Mouse (Mus musculus) limb, embryonic 11.5 days (tissue): ENCODE data around the gene Tubb4b. TPM values are rescaled to one million over a fixed set of nuclear protein-coding genes. Genes with fewer than 3 reads are reported as not detected.

ENCODE experiments used
- ATAC-seq: fragments of 200-750 bp; cut with Nextera tagmentation; 2 replicates; pipeline ENCODE4 v1.8.0; 2017; ENCODE audit warnings: low read depth; ENCODE audit not compliant: insufficient number of reproducible peaks, low FRiP score, low TSS enrichment
- DNase-seq: peaks from one replicate; pipeline ENCODE4 v3.0.0-alpha.2; 2015; ENCODE audit warnings: low spot score
- H3K27ac ChIP-seq: fragments of 300-500 bp; sonication (generic); replicated peaks from 2 replicates; pipeline ENCODE4 v1.5.1; 2014; ENCODE audit warnings: low read depth, mild to moderate bottlenecking, low read length
- H3K27me3 ChIP-seq: fragments of 300-500 bp; sonication (generic); 2 replicates; pipeline ENCODE4 v1.6.1; 2014; ENCODE audit warnings: mild to moderate bottlenecking, low read length, mixed read lengths; ENCODE audit not compliant: control insufficient read depth, insufficient read depth
- H3K36me3 ChIP-seq: fragments of 300-500 bp; sonication (generic); 2 replicates; pipeline ENCODE4 v1.6.1; 2014; ENCODE audit warnings: mild to moderate bottlenecking, low read length, moderate library complexity, mixed read lengths; ENCODE audit not compliant: control insufficient read depth, insufficient read depth
- H3K4me1 ChIP-seq: fragments of 300-500 bp; sonication (generic); 2 replicates; pipeline ENCODE4 v1.6.1; 2014; ENCODE audit warnings: low read length, mixed read lengths; ENCODE audit not compliant: control insufficient read depth, insufficient read depth
- H3K4me2 ChIP-seq: fragments of 300-500 bp; sonication (generic); 2 replicates; pipeline ENCODE4 v1.6.1; 2014; ENCODE audit warnings: low read depth, mild to moderate bottlenecking, moderate library complexity; ENCODE audit not compliant: severe bottlenecking
- H3K4me3 ChIP-seq: fragments of 300-500 bp; sonication (generic); 2 replicates; pipeline ENCODE4 v1.5.1; 2014; ENCODE audit warnings: low read depth, low read length
- H3K9ac ChIP-seq: fragments of 300-500 bp; sonication (generic); 2 replicates; pipeline ENCODE4 v1.6.1; 2014; ENCODE audit warnings: mild to moderate bottlenecking, low read length
- H3K9me3 ChIP-seq: fragments of 300-500 bp; sonication (generic); 2 replicates; pipeline ENCODE4 v1.6.1; 2016; ENCODE audit warnings: low read length; ENCODE audit not compliant: control insufficient read depth
- WGBS: fragments of 180-500 bp; shearing (Covaris S2); extraction: QIAGEN DNeasy Blood & Tissue Kit; methylation state at CpG from one replicate; pipeline ENCODE4 v1.1.7; 2014; 5-methylcytosine and 5-hydroxymethylcytosine counted together
- polyA plus RNA-seq: library from polyadenylated mRNA; unstranded; fragments of >200 nt; fragmentation: Nextera tagmentation; extraction: Ambion mirVana; gene quantifications from 2 replicates; pipeline ENCODE4 v1.2.1, GENCODE M21; 2014

Gene Tubb4b
- polyA plus RNA-seq, 1 experiment from 2014 or later = 567 TPM

GRCm38 (mm10) chr2:25179566-25180217 lies 44.8 kb downstream of the Tubb4b start:
- Histone ChIP-seq H3K4me1 (peaks cover 45% of the 10 kb centered on the region), H3K4me3 (peak overlapping the region; percentile 48), H3K27me3 (peaks cover 31% of the 10 kb centered on the region), H3K27ac (peak overlapping the region; percentile 59; the same call in 1 of the 2 replicates), H3K36me3 (no peaks in the 10 kb centered on the region), H3K9ac (no peak overlapping the region), H3K4me2 (peak overlapping the region; percentile 81), H3K9me3 (no peaks in the 10 kb centered on the region)
- ATAC-seq = no peak
- WGBS = 12% methylated on average over 15 of the region's 15 CpGs
- DNase-seq = peak; percentile 60

GRCm38 (mm10) chr2:25178285-25178972 lies 46.1 kb downstream of the Tubb4b start:
- Histone ChIP-seq H3K9me3 (no peaks in the 10 kb centered on the region), H3K4me1 (peaks cover 45% of the 10 kb centered on the region), H3K9ac (no peak overlapping the region), H3K4me3 (no peak overlapping the region), H3K27ac (0 out of 2 replicates have a peak overlapping the region, but pooled peaks have one; percentile 3), H3K4me2 (no peak overlapping the region; the same call in 1 of the 2 replicates), H3K27me3 (peaks cover 22% of the 10 kb centered on the region), H3K36me3 (no peaks in the 10 kb centered on the region)
- peak; percentile 39 for DNase-seq
- whole genome bisulfite sequencing = 22% methylated on average over 10 of the region's 10 CpGs
- no peak; the same call in 1 of the 2 replicates for ATAC-seq

DNA sequence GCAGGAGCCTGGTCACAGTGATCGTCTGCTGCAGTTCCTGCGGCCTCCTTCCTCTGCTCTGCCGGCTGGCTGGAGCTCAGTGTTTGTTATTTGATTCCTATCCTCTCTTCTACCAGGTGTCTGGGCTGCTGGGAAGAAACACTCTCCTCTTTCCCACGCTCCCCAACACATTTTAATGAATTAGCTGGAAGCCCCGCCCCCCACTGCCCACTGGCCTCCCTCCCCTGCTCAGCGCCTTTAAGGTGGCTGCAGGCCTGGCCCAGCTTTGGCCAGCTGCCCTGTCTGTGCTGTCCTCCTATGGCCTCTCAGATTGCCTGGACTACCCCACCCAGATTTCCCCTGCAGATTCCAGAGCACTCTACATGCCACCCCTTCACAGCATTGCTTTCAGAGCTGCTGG lies 46.8 kb downstream of the Tubb4b start:
- H3K4me1 ChIP-seq = peaks cover 45% of the 10 kb centered on the region

DNA sequence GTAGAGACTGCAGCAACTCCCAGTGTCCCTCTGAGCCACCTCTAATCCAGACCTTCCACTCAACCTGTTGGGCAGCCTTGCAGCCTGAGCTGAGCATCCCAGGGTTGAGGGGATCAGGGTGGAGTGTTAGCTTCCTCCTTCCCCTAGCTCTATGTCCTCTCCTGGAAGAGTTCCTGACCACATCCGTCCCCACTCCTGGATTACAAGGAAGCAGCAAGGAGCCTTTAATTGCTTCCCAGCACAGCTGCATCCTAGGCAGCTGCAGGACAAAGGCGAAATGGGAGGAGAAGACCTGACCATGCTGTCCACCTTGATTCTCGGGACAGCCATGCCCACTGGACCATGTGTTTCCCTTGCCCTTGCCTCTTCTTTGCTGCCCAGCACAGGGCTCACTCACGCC lies 47.4 kb downstream of the Tubb4b start:
- peaks cover 16% of the 10 kb centered on the region for H3K27me3 ChIP-seq
- no peak overlapping the region for H3K9ac ChIP-seq
- no peaks in the 10 kb centered on the region for H3K36me3 ChIP-seq
- ATAC-seq (no peak), DNase-seq (peak; percentile 30)
- H3K4me3 ChIP-seq = no peak overlapping the region
- peak overlapping the region; percentile 62 for H3K27ac ChIP-seq
- no peaks in the 10 kb centered on the region for H3K9me3 ChIP-seq
- peak overlapping the region; percentile 31 for H3K4me2 ChIP-seq
- WGBS = 35% methylated on average over 4 of the region's 4 CpGs
- peaks cover 45% of the 10 kb centered on the region for H3K4me1 ChIP-seq

More for the DNA sequence above, 46.8 kb downstream of the Tubb4b start:
- DNase-seq (peak; percentile 73), ATAC-seq (peak; percentile 18; the same call in 1 of the 2 replicates)
- peak overlapping the region; percentile 62 for H3K27ac ChIP-seq
- H3K27me3 ChIP-seq = peaks cover 20% of the 10 kb centered on the region
- no peaks in the 10 kb centered on the region for H3K9me3 ChIP-seq
- H3K4me2 ChIP-seq = peak overlapping the region; percentile 31
- whole genome bisulfite sequencing = 3% methylated on average over 6 of the region's 6 CpGs
- H3K4me3 ChIP-seq = no peak overlapping the region
- no peaks in the 10 kb centered on the region for H3K36me3 ChIP-seq
- H3K9ac ChIP-seq = 0 out of 2 replicates have a peak overlapping the region, but pooled peaks have one; percentile 34

- H3K27me3 ChIP-seq = peaks cover 15% of the 10 kb centered on the region
Measured at GRCm38 (mm10) chr2:25176573-25176972, 47.9 kb downstream of the Tubb4b start.

GRCm38 (mm10) chr2:25175690-25176078 lies 48.8 kb downstream of the Tubb4b start:
- no peak overlapping the region for H3K27ac ChIP-seq
- H3K36me3 ChIP-seq = no peaks in the 10 kb centered on the region
- peaks cover 6% of the 10 kb centered on the region for H3K27me3 ChIP-seq
- H3K4me3 ChIP-seq = no peak overlapping the region
- H3K4me2 ChIP-seq = no peak overlapping the region
- H3K4me1 ChIP-seq = peaks cover 39% of the 10 kb centered on the region
- 69% methylated on average over 4 of the region's 4 CpGs for WGBS
- H3K9ac ChIP-seq = no peak overlapping the region
- no peaks in the 10 kb centered on the region for H3K9me3 ChIP-seq
- ATAC-seq = no peak
- no peak for DNase-seq

More at GRCm38 (mm10) chr2:25176573-25176972, 47.9 kb downstream of the Tubb4b start:
- Histone ChIP-seq H3K27ac (peak overlapping the region; percentile 45; the same call in 1 of the 2 replicates), H3K4me3 (no peak overlapping the region), H3K4me2 (no peak overlapping the region), H3K36me3 (no peaks in the 10 kb centered on the region), H3K9me3 (no peaks in the 10 kb centered on the region), H3K9ac (no peak overlapping the region), H3K4me1 (peaks cover 42% of the 10 kb centered on the region)
- DNase-seq = no peak
- WGBS = 45% methylated on average over 6 of the region's 6 CpGs
- ATAC-seq = no peak

GRCm38 (mm10) chr2:25174866-25175689 lies 49.4 kb downstream of the Tubb4b start:
- 49% methylated on average over 7 of the region's 7 CpGs for WGBS
- peaks cover 35% of the 10 kb centered on the region for H3K4me1 ChIP-seq

GRCm38 (mm10) chr2:25173821-25174220 lies 50.7 kb downstream of the Tubb4b start:
- no peak overlapping the region for H3K4me3 ChIP-seq
- no peak overlapping the region for H3K27ac ChIP-seq
- H3K9ac ChIP-seq = no peak overlapping the region
- ATAC-seq = no peak
- H3K4me2 ChIP-seq = no peak overlapping the region
- no peaks in the 10 kb centered on the region for H3K27me3 ChIP-seq
- H3K4me1 ChIP-seq = peaks cover 31% of the 10 kb centered on the region
- whole genome bisulfite sequencing = 91% methylated on average over 4 of the region's 4 CpGs
- no peaks in the 10 kb centered on the region for H3K36me3 ChIP-seq
- no peaks in the 10 kb centered on the region for H3K9me3 ChIP-seq
- DNase-seq = no peak

More at GRCm38 (mm10) chr2:25174866-25175689, 49.4 kb downstream of the Tubb4b start:
- ATAC-seq (no peak), DNase-seq (no peak)
- Histone ChIP-seq H3K27ac (no peak overlapping the region), H3K9me3 (no peaks in the 10 kb centered on the region), H3K27me3 (peaks cover 1% of the 10 kb centered on the region; the same call in 1 of the 2 replicates), H3K9ac (no peak overlapping the region), H3K4me2 (no peak overlapping the region), H3K36me3 (no peaks in the 10 kb centered on the region), H3K4me3 (no peak overlapping the region)
